Mouse (Mus musculus) common myeloid progenitor, adult 5-6 weeks (primary cell): Measurements from ENCODE around the gene Hsd17b13. TPM values are rescaled to one million over a fixed set of nuclear protein-coding genes. Genes with fewer than 3 reads are reported as not detected.

ENCODE experiments used
- total RNA-seq: library from RNA; stranded (forward); fragments of 200-1000, 187-1606 nt; gene quantifications from 2 replicates; pipeline ENCODE4 v1.2.3, GENCODE M21; 2017

Hsd17b13 gene
- total RNA-seq, 1 experiment from 2014 or later: not detected

Other genes starting within 250 kb of the Hsd17b13 start
- gene Klhl8, start 66.2 kb downstream of the Hsd17b13 start, total RNA-seq: 2.9 and 9.6 TPM in 2 replicates
- gene Hsd17b11, start 44.5 kb upstream of the Hsd17b13 start, total RNA-seq: 40.1 and 54.7 TPM in 2 replicates
- 62.6 and 65.2 TPM in 2 replicates for gene Nudt9, start 68.9 kb upstream of the Hsd17b13 start, total RNA-seq
- not detected in 2 replicates for gene Gm17660, start 100.2 kb upstream of the Hsd17b13 start, total RNA-seq
- not detected in 2 replicates for gene Sparcl1, start 136.3 kb upstream of the Hsd17b13 start, total RNA-seq
- not detected in 2 replicates for gene Dspp, start 193.3 kb upstream of the Hsd17b13 start, total RNA-seq
- not detected in 2 replicates for gene Dmp1, start 225.2 kb upstream of the Hsd17b13 start, total RNA-seq